Mouse (Mus musculus) gastrocnemius, postnatal 10 days (tissue): ENCODE results near the gene Hbq1b. TPM values are rescaled to one million over a fixed set of nuclear protein-coding genes. Genes with fewer than 3 reads are reported as not detected.
"Not testable (repeated sequence)": the region's sequence is repeated elsewhere in the genome, so short reads cannot be mapped to it uniquely, and the experiment has no call there.

Source experiments
- DNase-seq: peaks from one replicate; pipeline ENCODE4 v3.0.0; 2021; ENCODE audit warnings: mixed read lengths
- total RNA-seq, 2 experiments: library from RNA; stranded (reverse); gene quantifications; 2 replicates each; pipeline ENCODE4 v1.2.3; 2021

The Hbq1b gene
- total RNA-seq, 2 experiments from 2014 or later: 0.79 TPM; not detected in 1

GRCm38 (mm10) chr11:32267964-32268363 lies 18.8 kb upstream of the Hbq1b start:
- no peak for DNase-seq

- DNase-seq: no peak
Observed at GRCm38 (mm10) chr11:32268952-32269351, 17.8 kb upstream of the Hbq1b start.

- no peak for DNase-seq
Observed at GRCm38 (mm10) chr11:32271178-32271577, 15.6 kb upstream of the Hbq1b start.

GRCm38 (mm10) chr11:32276347-32276746 lies 10.4 kb upstream of the Hbq1b start, which contains the start of gene Hba-x:
TSS of gene Hba-x (plus strand) at chr11:32276400.
- no peak for DNase-seq

GRCm38 (mm10) chr11:32277736-32278457 lies 8.9 kb upstream of the Hbq1b start:
- DNase-seq: no peak

GRCm38 (mm10) chr11:32278458-32278957 lies 8.3 kb upstream of the Hbq1b start:
- no peak for DNase-seq

GRCm38 (mm10) chr11:32280646-32281045 lies 6.1 kb upstream of the Hbq1b start:
- DNase-seq: no peak

- no peak for DNase-seq
Observed at GRCm38 (mm10) chr11:32281416-32282144, 5.2 kb upstream of the Hbq1b start.

- DNase-seq: not testable (repeated sequence)
Observed at GRCm38 (mm10) chr11:32283091-32283777, 3.5 kb upstream of the Hbq1b start, which contains the start of gene Hba-a1. TSS of gene Hba-a1 (plus strand) at chr11:32283511.

- not testable (repeated sequence) for DNase-seq
Observed at GRCm38 (mm10) chr11:32284582-32284981, 2.2 kb upstream of the Hbq1b start.

- DNase-seq: no peak
Observed at GRCm38 (mm10) chr11:32285031-32285775, 1.6 kb upstream of the Hbq1b start.

- DNase-seq: not testable (repeated sequence)
Observed at GRCm38 (mm10) chr11:32285887-32286286, 878 bp upstream of the Hbq1b start.

GRCm38 (mm10) chr11:32287493-32287825 lies 694 bp downstream of the Hbq1b start:
- DNase-seq: no peak

GRCm38 (mm10) chr11:32292819-32293218 lies 6.1 kb downstream of the Hbq1b start:
- DNase-seq: not testable (repeated sequence)

GRCm38 (mm10) chr11:32293479-32293878 lies 6.7 kb downstream of the Hbq1b start:
- DNase-seq: not testable (repeated sequence)

- DNase-seq: not testable (repeated sequence)
Observed at GRCm38 (mm10) chr11:32296203-32296602, 9.4 kb downstream of the Hbq1b start, which contains the start of gene Hba-a2. TSS of gene Hba-a2 (plus strand) at chr11:32296489.

- not testable (repeated sequence) for DNase-seq
Observed at GRCm38 (mm10) chr11:32297417-32297816, 10.7 kb downstream of the Hbq1b start.

GRCm38 (mm10) chr11:32297866-32298531 lies 11.2 kb downstream of the Hbq1b start:
- DNase-seq: no peak

GRCm38 (mm10) chr11:32298532-32298918 lies 11.8 kb downstream of the Hbq1b start:
- no peak for DNase-seq

GRCm38 (mm10) chr11:32299865-32300264 lies 13.1 kb downstream of the Hbq1b start, which contains the start of gene Hbq1a:
TSS of gene Hbq1a (plus strand) at chr11:32300069.
- DNase-seq: peak; percentile 64
